In the genomic region with DNA sequence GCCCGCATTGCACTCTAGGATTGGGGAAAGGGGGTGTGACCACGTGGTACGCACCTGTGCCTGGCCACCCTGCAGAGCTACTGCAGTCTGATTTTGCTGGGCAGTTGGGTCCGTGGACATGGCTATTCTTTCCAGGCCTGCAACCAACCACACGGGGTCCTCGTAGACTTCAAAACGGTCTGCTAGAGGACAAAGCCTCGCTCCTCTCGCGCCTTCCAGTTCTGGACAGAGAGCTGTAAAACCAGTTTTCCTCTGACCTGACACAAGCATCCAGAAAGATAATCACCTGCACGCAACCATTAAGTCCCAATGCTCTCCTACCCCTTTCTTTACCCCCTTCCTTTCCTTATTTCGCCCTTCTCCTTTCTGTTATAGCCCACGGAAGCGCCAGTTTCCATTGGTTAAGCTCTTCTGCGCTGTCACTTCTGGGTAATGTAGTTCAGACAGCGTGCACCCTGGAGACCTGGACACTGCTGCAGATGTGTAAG, we compare ENCODE assay signal across 8 mouse cellular contexts. TPM values are rescaled to one million over a fixed set of nuclear protein-coding genes. Genes with fewer than 3 reads are reported as not detected.
DNase-seq lines count a peak whose midpoint lies in the region; ATAC-seq lines count a peak whose summit lies in the region.

A gene (minus strand): TSS at position 377 of the 488 bp plus-strand sequence.

- H3K9me3 ChIP-seq in heart, embryonic 16.5 days (replicated peaks; ENCODE audit: control insufficient read depth, low read length), result no peaks in the 10 kb centered on the region
- no peaks in the 10 kb centered on the region for H3K9me3 ChIP-seq in liver, embryonic 12.5 days (replicated peaks)

- H3K4me2 ChIP-seq in heart, embryonic 16.5 days (ENCODE audit: low read depth, low read length), result peak within 1 kb of the TSS; percentile 64
- peak within 1 kb of the TSS; percentile 57 for H3K4me2 ChIP-seq in liver, embryonic 12.5 days

- peak; percentile 68 for DNase-seq in CD4-positive, CD25-positive, alpha-beta regulatory T cell, adult 2 months (ENCODE audit: low read depth, low spot score)
- DNase-seq in brain, adult 2 months (ENCODE audit: low read depth, low spot score), result peak; percentile 86
- peak; percentile 39 for DNase-seq in fibroblast of lung, adult 2 months (ENCODE audit: low read depth)
- peak; percentile 60 to 78 for DNase-seq in kidney, postnatal 25 days
- DNase-seq in naive thymus-derived CD4-positive, alpha-beta T cell, adult 2 months (ENCODE audit: low read depth), result peak; percentile 58
- peak; percentile 63 for DNase-seq in telencephalon, adult 2 months (ENCODE audit: low read depth, low spot score)

- H3K36me3 ChIP-seq in heart, embryonic 16.5 days (ENCODE audit: control insufficient read depth, insufficient read depth), result no peaks in the 10 kb centered on the region
- H3K36me3 ChIP-seq in liver, embryonic 12.5 days, result no peaks in the 10 kb centered on the region

- peak; percentile 97 for ATAC-seq in heart, embryonic 16.5 days (replicated peaks; ENCODE audit: extremely low read depth, insufficient read depth, low FRiP score)
- peak; percentile 89 for ATAC-seq in liver, embryonic 12.5 days

- no peak within 1 kb of the TSS for H3K27ac ChIP-seq in heart, embryonic 16.5 days (ENCODE audit: low read length)
- no peak within 1 kb of the TSS for H3K27ac ChIP-seq in liver, embryonic 12.5 days

- no peaks in the 10 kb centered on the region for H3K27me3 ChIP-seq in heart, embryonic 16.5 days (ENCODE audit: control insufficient read depth, insufficient read depth, low read length)
- no peaks in the 10 kb centered on the region for H3K27me3 ChIP-seq in liver, embryonic 12.5 days (replicated peaks)

- 7% methylated on average over 16 of the region's 16 CpGs for WGBS in heart, embryonic 16.5 days
- 7% methylated on average over 16 of the region's 16 CpGs for WGBS in liver, embryonic 12.5 days (ENCODE audit: insufficient replicate concordance)

- peak within 1 kb of the TSS; percentile 64 for H3K4me3 ChIP-seq in heart, embryonic 16.5 days (ENCODE audit: low read length)
- H3K4me3 ChIP-seq in liver, embryonic 12.5 days, result peak within 1 kb of the TSS; percentile 51

- H3K9ac ChIP-seq in heart, embryonic 16.5 days (ENCODE audit: low read length), result peak within 1 kb of the TSS; percentile 63
- H3K9ac ChIP-seq in liver, embryonic 12.5 days, result peak within 1 kb of the TSS; percentile 39; the same call in 1 of the 2 replicates

- H3K4me1 ChIP-seq in heart, embryonic 16.5 days (ENCODE audit: control insufficient read depth, insufficient read depth, low read length), result peaks cover 2% of the 10 kb centered on the region; the same call in 1 of the 2 replicates
- no peaks in the 10 kb centered on the region for H3K4me1 ChIP-seq in liver, embryonic 12.5 days

RNA-seq across cellular contexts. Expression of the gene that starts here (rescaled TPM):
- polyA plus RNA-seq in heart, embryonic 16.5 days (2015; fragmentation: Nextera tagmentation; extraction: Ambion mirVana), result 1.1 and 1.2 TPM in 2 replicates
- 0.42 and 0.44 TPM in 2 replicates for polyA plus RNA-seq in liver, embryonic 12.5 days (2016; fragmentation: Nextera tagmentation; extraction: Ambion mirVana)

Comparison
In these comparisons a context has a peak if more than half of its experiments do, and no peak if none do; other contexts are left out.
1. Peak in ATAC-seq, H3K4me3 ChIP-seq, H3K9ac ChIP-seq and H3K4me2 ChIP-seq in liver, embryonic 12.5 days; RNA of the gene not detected or under 1 TPM.